Mouse (Mus musculus): Measurements from ENCODE around the gene AI837181. TPM values are rescaled to one million over a fixed set of nuclear protein-coding genes. Genes with fewer than 3 reads are reported as not detected.
"Not testable (repeated sequence)": the region's sequence is repeated elsewhere in the genome, so short reads cannot be mapped to it uniquely, and the experiment has no call there.

Gene AI837181
- 10 to 100 TPM; 49.9 to 51.7 TPM for total RNA-seq (2021)

DNA sequence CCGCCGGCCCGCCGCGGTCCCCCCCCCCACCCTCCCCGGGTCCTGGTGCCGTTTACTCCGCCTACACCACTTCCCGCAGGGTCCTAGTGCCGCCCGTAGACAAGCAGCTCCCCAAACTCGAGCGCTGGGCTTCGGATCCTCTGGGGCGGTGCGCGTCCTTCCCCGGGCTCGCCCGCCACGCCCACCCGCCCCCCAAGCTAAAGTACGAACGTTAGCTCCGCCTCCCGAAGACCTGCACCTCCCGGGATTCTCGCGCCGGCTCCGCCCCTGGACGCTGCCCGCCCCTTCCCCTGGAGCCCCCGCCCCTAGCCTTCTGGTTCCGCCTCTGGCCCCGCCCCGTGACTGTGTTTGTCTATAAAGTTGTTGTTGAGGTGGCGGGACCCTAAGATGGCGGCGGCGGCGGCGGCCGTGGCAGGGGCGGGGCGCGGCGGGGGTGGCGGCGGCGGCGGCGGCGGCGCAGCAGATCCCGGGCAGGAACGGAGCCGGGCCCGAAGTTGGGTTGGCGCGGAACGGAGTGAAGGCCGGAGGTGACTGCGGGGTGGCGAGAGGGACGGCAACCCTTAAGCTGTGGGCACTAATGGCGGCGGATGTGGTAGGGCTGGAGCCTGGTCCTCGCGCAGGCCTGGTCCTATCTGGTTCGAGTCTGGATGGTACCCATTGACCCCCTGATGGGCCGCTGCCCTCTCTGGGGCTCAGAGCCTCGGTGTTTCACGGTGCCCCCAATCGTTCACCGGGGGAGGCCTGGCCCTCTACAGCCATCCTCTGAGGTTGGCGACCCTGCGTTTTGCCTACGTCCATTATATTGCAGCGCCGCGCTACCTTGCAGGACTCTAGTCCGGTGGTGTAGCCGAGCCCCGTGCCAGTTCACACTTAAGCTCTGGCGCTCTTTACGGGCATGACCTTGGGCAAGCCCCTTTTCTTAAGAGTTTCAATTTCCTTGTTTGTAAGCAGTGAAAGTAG lies at the start of gene AI837181, which contains the start of gene Drap1:
Gene AI837181 (plus strand): TSS at position 363 of the 960 bp plus-strand sequence.
Gene Drap1 (minus strand): TSS at position 198 of the 960 bp plus-strand sequence.
- DNase-seq, result peak; percentile 99
- intact Hi-C loops (cut with DNase I), result no loop called here

DNA sequence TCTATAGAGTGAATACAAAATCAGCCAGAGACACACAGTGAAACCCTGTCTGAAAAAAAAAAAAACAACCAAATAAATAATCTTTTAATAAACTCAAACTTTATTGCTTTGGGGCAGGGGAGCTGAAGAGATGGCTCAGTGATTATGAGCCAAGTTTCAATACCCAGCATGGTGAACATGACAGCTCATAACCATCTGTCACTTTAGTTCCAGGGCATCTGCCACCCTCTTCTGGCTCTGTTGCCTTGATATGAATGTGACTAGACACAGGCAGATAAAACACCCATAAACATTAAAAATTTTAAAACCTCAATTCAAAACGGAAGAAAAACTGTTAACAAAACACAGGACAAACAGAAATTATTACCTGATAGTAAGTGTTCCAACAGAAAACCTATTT lies 47.5 kb upstream of the AI837181 start:
- no peak for DNase-seq
- intact Hi-C loops (cut with DNase I), result no loop called here

DNA sequence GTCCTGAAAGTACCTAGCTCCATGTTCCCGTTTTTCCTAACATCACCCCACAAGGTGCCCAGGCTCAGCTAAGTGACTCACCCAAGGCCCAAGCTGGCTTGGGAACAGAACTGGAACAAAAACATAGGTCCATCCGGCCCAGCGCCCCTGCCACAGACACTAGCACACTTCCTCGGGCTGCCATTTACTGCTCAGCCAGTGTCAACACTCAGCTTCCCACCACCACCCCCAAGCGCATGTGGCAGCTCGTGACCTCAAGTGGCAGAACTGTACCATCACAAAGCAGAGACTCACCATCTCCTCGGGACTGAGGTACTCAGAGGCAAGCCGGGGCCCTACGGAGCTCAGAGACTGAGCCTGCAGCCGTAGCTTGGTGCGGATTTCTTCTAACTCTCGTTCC lies 41.6 kb upstream of the AI837181 start:
- intact Hi-C loops (cut with DNase I), result no loop called here
- DNase-seq, result no peak

DNA sequence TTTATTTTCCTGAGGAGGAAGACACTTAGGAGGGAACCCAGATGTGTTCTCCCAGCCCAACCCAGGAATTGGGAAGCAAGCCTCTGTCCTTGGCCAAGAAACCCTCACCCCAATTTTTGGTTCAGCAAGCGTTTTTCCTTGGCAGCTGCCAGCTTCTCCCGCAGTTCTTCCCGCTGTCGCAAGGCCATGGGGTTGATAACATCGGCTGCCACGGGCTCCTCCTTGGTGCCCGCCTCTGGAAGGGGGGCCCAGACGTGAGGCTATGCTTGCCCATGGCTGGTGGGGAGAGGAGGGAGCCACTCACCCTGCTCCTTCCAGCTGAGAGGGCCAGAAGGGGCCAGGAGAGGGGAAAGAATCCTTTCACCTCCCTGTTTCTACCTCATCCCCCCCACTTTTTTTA lies 40.2 kb upstream of the AI837181 start:
- no peak for DNase-seq
- intact Hi-C loops (cut with DNase I), result no loop called here

DNA sequence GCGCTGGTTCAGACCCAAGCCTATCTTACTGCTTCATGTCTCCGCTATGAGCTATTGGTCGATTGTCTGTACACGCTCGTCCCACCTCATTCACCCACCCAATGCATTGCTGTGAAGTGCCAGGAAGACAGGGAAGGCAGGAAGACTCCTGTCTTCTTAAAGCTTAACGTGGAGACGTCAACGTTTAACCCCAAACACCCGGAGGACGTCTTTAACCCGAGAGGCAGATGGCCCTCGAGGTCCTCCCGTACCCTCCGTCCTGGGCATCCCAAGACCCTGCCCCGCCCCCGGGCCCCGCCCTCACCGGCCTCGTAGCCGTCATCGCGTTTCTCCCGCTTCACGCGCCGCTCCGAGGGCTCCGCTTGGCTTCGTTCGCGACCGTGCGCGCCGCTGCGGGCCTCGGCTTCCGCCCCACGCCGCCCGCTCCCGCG lies 36.9 kb upstream of the AI837181 start:
- peak; percentile 42 for DNase-seq
- intact Hi-C loops (cut with DNase I), result no loop called here

DNA sequence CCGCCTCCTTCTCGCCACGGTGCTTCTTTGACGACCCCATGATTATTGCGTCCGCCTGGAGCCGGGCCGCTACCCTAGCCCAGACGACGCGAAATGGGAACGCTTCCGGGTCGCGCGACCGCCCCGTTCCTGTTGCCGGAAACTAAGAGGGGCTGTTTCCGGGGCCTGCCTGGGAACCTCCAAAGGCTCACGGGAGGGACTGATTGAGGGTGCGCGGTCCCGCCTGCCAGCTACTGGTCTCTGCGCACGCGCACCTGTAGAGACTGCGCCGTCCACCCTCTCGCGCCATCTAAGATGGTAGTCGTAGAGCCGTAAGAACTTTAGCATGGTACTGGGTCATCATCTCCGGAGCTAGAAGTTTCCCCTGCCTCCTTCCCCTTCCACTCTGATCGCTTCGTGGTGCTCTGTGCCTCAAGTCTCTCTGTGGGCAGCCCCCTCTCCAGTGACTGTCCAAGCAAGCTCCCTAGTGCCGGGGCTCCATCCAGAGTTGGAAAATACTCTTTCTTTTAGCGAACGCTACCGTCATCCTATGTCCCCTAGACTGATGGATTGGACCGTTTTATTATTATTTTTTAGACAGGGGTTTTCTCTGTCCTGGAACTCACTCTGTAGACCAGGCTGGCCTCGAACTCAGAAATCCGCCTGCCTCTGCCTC lies 36.2 kb upstream of the AI837181 start, which contains the start of gene Sart1:
Gene Sart1 (minus strand): TSS at position 116 of the 655 bp plus-strand sequence.
- DNase-seq, result peak; percentile 97
- intact Hi-C loops (cut with DNase I), result no loop called here

DNA sequence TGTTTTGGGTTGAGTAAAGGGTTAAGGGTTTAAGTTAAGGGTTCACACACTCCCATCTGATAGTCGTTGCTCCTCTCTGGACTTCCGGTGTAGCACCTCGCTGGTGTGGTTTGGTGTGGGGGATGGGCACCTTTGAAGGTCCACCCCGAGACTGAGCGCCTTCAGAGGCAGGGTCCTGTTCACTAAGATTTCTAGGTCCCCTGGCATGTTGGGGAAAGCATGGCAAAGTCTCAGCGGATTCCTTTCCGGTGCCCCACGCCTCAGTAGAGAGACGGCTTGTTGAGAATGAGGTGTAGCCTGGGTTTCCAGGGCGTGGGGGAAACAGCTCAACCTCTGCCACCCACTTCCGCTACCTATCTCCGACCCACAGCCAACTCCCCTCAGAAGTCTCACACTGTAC lies 35.3 kb upstream of the AI837181 start:
- intact Hi-C loops (cut with DNase I), result no loop called here
- DNase-seq, result no peak

DNA sequence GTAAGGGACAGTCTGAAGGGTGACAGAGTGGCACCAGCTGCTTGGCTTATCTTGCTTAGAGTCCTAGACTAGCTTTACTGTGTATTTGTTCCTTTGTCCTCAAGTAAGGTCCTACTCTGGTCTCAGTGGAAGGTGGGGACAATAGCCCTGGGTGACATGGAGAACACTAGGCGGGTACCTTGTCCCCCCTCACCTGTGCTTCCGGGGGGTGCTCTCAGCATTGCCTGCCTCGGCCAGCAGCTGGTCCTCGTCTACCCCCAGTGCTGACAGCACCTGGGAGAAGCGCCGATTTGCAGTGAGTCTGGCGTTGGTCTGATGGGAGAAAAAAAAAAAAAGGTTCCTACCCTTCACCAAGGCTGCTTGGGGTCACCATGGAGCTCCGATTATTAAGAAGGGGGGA lies 34.5 kb upstream of the AI837181 start:
- DNase-seq, result no peak
- intact Hi-C loops (cut with DNase I), result no loop called here

DNA sequence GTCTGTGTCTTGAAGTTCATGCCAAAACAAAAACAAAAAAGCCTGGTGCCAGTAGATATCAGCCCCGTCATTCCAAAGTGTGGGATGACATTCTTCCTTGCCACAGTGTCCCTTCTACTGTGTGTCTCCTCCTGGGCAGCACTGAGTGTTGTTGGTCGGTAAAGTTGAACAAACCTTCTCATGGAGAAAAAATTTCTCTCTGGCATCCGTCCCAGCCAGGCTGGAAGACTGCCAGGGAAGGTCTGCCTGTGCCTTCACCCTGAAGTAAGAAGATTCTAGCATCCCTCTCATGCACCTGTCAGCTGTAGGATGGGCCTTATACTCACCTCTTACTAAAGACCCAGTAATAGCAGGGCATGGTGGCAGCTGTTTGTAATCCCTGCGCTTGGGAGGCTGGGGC lies 32.1 kb upstream of the AI837181 start:
- peak; percentile 69 for DNase-seq
- intact Hi-C loops (cut with DNase I), result no loop called here

DNA sequence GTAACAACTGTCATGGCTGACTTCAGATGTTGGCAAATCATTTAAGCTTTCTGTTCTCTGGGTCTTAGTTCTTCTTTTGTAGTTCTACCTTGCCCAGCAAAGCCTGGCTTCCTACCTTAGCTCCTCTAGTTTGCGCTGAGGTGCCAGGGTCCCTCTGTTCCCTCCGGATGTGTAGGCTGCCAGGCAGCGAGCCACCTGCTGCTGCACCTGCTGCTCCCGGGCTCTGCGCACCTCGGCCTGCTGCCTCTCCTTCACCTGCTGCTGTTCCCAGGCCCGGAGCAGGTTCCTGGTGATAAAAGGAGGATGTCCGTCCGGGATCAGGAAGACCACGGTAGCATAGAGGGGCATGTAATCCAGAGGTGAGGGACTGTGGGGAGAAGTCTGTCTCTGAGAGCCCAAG lies 30.8 kb upstream of the AI837181 start:
- DNase-seq, result no peak
- intact Hi-C loops (cut with DNase I), result no loop called here

DNA sequence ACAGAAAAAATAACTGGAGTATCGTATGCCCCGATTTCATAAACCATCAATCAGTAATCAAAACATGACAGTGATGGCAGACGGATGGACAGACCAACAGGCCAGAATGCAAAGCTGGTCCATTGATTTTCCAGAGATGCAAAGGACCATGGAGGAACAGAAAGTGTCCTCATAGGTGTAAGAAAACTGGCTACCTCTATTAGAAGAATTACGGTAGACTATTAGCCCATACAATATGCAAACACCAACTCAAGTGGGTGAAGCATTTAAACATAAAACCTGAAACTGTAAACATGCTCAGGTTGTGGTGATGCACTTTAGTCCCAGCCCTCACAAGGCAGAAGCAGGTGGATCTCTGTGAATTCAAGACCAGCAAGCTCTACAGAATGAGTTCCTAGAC lies 29.6 kb upstream of the AI837181 start:
- intact Hi-C loops (cut with DNase I), result no loop called here
- DNase-seq, result no peak

DNA sequence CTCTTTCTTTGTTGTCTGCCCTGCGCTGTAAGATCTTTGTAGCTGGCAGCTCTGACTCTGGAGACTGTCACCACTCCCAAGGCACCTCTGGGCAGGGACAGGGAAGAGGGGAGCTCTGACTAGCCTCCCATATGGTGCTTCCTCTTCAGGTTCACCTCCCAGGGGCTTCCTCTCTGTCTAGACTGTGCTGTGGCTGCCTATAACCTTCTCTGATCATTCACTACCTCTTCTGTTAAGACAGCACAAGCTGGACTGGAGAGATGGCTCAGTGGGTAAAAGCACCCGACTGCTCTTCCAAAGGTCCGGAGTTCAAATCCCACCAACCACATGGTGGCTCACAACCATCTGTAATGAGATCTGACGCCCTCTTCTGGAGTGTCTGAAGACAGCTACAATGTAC lies 23.9 kb upstream of the AI837181 start:
- DNase-seq; intact Hi-C loops (cut with DNase I): not testable (repeated sequence)

DNA sequence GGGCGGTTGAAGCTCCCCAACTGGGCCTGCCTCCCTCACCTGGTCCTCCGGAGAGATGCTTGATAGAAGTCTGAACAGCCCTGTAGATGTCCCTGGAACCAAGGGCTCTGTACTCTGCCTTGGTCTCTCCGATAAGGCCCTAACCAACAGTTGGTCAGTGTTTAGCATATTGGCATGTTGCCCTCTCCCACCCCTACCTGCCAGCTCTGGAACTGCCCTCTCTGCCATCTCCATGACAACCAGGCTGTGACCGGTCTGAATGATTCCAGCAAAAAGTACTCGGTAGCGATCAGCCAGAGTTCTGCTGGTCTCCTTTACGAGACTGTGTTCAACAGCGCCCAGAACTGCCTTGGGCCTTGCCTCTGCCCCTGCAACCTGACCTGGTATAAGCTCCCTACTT lies 22.7 kb upstream of the AI837181 start, which contains the start of gene Tsga10ip:
Gene Tsga10ip (minus strand): TSS at position 234 of the 400 bp plus-strand sequence.
- intact Hi-C loops (cut with DNase I), result no loop called here
- peak; percentile 16 for DNase-seq

DNA sequence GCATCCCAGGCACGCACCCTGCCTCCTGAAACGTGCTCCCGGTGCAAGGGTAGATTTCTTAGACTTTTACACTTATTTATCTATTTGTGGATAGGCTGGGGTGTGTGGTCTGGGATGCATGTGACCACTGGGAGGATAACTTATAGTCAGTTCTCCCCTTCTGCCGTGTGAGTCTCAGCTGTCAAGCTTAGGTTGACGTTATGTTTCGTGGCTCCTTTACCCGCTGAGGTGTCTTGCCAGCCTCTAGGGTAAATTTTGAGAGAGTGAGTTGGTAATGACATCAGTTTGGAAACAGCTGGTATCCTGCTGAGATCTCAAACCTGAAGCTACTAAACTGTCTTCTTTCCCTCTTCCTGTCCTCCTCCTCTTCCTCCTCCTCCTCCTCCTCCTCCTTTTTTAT lies 19.0 kb upstream of the AI837181 start:
- intact Hi-C loops (cut with DNase I), result no loop called here

DNA sequence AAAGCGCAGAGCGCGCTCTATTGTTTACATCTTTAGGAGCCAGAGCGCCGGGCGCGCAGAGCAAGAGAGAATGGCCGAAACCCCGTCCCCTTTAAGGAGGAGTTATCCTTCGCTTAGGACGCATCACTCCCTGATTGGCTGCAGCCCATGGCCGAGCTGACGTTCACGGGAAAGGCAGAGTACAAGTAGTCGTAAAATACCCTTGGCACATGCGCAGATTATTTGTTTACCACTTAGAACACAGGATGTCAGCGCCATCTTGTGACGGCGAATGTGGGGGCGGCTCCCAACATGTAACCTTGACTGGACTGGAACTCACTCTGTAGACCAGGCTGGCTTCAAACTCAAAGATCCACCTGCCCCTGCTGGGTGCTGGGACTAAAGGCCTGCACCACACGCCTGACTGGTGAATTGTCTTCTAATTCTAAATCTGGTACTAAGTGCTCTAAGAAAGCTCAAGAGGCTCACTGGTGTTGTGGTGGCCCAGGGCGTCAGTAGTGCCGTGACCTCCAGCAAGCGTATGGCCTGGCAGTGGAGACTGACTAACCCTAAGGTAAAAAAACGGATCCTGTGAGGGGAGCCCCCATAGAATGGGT lies 18.3 kb upstream of the AI837181 start:
- intact Hi-C loops (cut with DNase I), result not testable (repeated sequence)
- DNase-seq, result peak; percentile 29

More for the DNA sequence above, 19.0 kb upstream of the AI837181 start:
- DNase-seq, result no peak

DNA sequence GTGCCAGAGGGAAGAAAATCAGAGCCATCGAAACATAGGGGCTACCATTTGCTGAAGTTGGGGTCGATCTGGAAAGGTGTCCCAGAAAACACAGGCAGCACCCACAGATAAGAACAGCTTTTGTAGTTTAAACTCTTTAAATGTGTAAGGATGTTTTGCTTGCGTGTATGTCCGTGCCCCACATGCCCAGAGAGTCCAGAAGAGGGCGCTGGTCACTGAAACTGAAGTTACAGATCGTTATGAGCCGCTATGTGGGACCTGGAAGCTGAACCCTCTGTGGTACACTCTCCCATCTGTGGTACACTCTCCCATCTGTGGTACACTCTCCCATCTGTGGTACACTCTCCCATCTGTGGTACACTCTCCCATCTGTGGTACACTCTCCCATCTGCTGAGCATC lies 17.8 kb upstream of the AI837181 start:
- intact Hi-C loops (cut with DNase I), result no loop called here
- peak; percentile 51 for DNase-seq

DNA sequence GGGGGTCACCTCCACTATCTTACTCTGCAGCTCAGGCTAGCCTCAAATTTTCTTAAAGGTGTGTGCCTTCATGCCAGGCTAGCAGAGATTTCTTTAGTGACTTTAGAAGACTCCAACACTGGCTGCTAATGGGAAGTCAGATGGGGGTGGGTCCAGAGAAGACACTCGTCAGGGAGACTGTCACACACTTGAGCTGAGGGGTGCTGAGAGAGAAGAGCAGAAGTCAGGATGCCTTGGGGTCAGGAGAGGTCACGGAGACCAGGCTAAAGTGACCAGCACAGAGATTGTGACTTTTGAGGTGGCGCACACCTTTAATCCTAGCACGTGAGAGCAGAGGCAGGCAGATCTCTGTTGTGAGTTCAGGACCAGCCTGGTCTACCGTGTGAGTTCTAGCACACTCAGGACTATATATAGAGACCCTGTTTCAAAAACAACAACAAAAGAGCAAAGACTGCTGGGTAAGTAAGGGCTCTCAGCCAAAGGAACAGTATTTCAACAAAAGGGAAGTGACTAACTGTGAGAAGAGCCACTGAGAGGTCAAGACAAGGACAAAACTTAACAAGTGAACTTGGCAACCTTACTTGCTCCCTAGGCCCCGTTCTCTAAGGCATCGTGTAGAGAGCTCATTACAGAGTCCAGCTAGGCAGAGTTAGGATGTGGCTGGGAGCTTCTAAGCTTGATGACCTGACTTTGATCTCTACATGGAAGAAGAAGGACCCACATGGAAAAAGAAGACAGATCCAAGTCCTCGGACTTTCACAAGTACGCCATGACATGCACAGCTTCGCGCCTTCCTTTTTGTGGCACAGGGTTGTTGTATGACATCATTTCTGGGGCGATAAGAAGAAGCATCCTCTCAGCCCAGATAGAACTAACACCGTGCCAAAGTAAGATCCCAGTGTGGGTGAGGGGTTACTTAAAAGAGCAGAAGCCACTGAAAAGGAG lies 16.6 kb upstream of the AI837181 start:
- intact Hi-C loops (cut with DNase I), result no loop called here
- DNase-seq, result no peak

DNA sequence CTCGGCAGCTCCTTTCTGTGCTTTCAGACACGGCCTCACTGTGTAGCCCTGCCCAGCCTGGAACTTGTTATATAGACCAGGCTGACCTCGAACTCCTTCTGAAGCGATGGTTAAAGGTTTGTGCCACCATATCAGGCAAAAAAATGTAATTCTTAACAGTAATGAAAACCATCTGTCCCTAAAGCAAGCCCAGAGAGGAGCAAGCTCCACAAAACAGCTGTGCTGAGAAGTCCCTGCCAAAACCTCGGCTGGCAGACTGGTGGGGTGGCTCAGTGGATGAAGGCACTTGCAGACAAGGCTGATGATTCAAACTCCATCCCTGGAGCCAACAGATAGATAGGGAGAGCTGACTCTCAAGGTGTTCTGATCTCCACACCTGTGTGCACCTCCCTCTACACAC lies 15.9 kb upstream of the AI837181 start:
- intact Hi-C loops (cut with DNase I), result no loop called here
- DNase-seq, result peak; percentile 30

DNA sequence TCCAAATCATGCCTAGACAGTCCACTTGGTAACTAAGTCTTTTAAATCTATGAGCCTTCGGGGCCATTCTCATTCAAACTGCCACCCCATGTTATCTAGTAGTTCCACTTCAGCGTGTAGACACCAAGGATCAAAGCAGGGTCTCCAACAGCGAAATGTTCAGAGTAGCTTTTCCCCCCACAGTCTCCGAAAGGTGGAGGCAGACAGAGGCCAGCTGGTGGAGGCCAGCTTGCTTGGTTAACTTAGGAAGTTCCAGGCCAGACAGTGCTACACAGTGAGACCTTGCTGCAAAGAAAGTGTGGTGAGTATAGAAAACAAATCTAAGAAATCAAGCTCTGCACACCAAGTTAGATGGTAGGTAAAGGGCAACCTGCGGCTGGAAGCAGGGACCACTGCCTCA lies 14.3 kb upstream of the AI837181 start:
- DNase-seq, result no peak
- intact Hi-C loops (cut with DNase I), result no loop called here

DNA sequence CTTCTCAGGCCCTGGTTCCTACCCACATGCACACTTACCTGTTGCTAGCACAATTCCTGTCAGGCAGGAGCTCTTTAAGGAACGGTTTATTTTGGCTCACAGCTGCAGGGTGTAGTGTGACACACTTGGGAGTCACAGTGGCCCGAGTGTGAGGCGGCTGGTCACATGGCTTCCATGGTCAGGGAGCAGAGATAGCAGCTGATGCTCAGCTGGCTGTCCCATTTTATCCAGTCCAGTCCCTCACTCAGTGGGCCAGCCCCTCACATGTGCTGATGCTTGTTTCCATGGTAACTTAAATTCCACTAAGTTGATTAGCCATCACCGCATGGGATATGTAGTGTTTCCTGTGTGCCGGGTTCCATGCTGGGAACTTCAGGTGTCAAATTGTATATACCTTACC lies 13.0 kb upstream of the AI837181 start:
- DNase-seq, result no peak
- intact Hi-C loops (cut with DNase I), result no loop called here

Measured in left cerebral cortex, postnatal 4 days (tissue).